Mouse (Mus musculus): ENCODE measurements around the gene Suds3.
A peak's percentile ranks its signal among the peaks of the same experiment; 100 is the strongest.

- TF ChIP-seq CTCF (IDR thresholded peaks at IDR 0.05; ENCODE audit: low read depth): peak; percentile 58
- no peak for TF ChIP-seq EP300 (optimal IDR thresholded peaks at IDR 0.05)
These were observed 47.7 kb downstream of the Suds3 start for GRCm38 (mm10) chr5:117068181-117068580.

All from stomach, postnatal 0 days (tissue).